Comparison of ENCODE assay signal across 12 mouse cellular contexts in genomic region chr11:118600168-118600567, GRCm38 (mm10).
A peak's percentile ranks its signal among the peaks of the same experiment; 100 is the strongest.
DNase-seq lines count a peak whose midpoint lies in the region; ATAC-seq and TF ChIP-seq lines count a peak whose summit lies in the region.
"Had no signal": no experiment of that assay in that cellular context is flagged by ENCODE, and none has a peak within 500 bp of the region (broad histone marks: within the 10 kb centered on the region; RNA-seq: fewer than 3 reads in every experiment).

No protein-coding gene starts in this region.

- DNase-seq in ZHBTc4 (ENCODE audit: low read depth, low spot score) = peak; percentile 19
- DNase-seq in cerebellum, postnatal 36 days = peak; percentile 66 to 77
- no peak for DNase-seq in limb, embryonic 10.5 days (ENCODE audit: low spot score)
- no peak for DNase-seq in thymus, postnatal 4 days
- DNase-seq in natural killer cell, adult 2 months (ENCODE audit: low spot score in 2 of 2) = no peak
- DNase-seq in heart, postnatal 25 days (ENCODE audit: low spot score) = no peak
- DNase-seq: kidney, postnatal 14 days had no signal

- H3K9ac ChIP-seq in midbrain, embryonic 12.5 days (replicated peaks) = no peak overlapping the region
- H3K9ac ChIP-seq: embryonic facial prominence, embryonic 12.5 days; liver, embryonic 14.5 days had no signal

- 0 out of 2 replicates have a peak overlapping the region, but pooled peaks have one; percentile 26 for H3K4me3 ChIP-seq in E14TG2a.4 (replicated peaks; ENCODE audit: low read length)
- no peak overlapping the region for H3K4me3 ChIP-seq in midbrain, embryonic 12.5 days
- no peak overlapping the region for H3K4me3 ChIP-seq in limb, embryonic 10.5 days
- H3K4me3 ChIP-seq: embryonic facial prominence, embryonic 12.5 days had no signal

- intact Hi-C loops in heart, postnatal 25 days (cut with DNase I) = no loop called here

- ATAC-seq in midbrain, embryonic 12.5 days (ENCODE audit: low FRiP score, low read depth) = peak; percentile 44; the same call in 1 of the 2 replicates
- ATAC-seq: CD4-positive, CD25-positive, alpha-beta regulatory T cell, adult 4 months had no signal

- 6% methylated on average over 9 of the region's 9 CpGs for WGBS in midbrain, embryonic 12.5 days
- WGBS in limb, embryonic 10.5 days = 3% methylated on average over 9 of the region's 9 CpGs

- H3K4me1 ChIP-seq in E14TG2a.4 (replicated peaks; ENCODE audit: low read depth, low read length) = peaks cover 32% of the 10 kb centered on the region
- H3K4me1 ChIP-seq in midbrain, embryonic 12.5 days = peaks cover 15% of the 10 kb centered on the region
- H3K4me1 ChIP-seq in limb, embryonic 10.5 days = peaks cover 7% of the 10 kb centered on the region; the same call in 1 of the 2 replicates
- H3K4me1 ChIP-seq: embryonic facial prominence, embryonic 12.5 days had no signal

- no peaks in the 10 kb centered on the region for H3K9me3 ChIP-seq in E14TG2a.4 (ENCODE audit: low read length)
- no peaks in the 10 kb centered on the region for H3K9me3 ChIP-seq in midbrain, embryonic 12.5 days
- no peaks in the 10 kb centered on the region for H3K9me3 ChIP-seq in limb, embryonic 10.5 days (replicated peaks)
- H3K9me3 ChIP-seq: embryonic facial prominence, embryonic 12.5 days had no signal

- H3K27ac ChIP-seq in midbrain, embryonic 12.5 days (replicated peaks) = peak overlapping the region; percentile 52
- H3K27ac ChIP-seq in limb, embryonic 10.5 days = no peak overlapping the region
- H3K27ac ChIP-seq: embryonic facial prominence, embryonic 12.5 days; liver, embryonic 14.5 days had no signal

- peak overlapping the region; percentile 30 for H3K4me2 ChIP-seq in midbrain, embryonic 12.5 days (replicated peaks)
- H3K4me2 ChIP-seq: embryonic facial prominence, embryonic 12.5 days had no signal

- no peaks in the 10 kb centered on the region for H3K36me3 ChIP-seq in E14TG2a.4 (ENCODE audit: insufficient read depth, low read length)
- no peaks in the 10 kb centered on the region for H3K36me3 ChIP-seq in midbrain, embryonic 12.5 days
- no peaks in the 10 kb centered on the region for H3K36me3 ChIP-seq in limb, embryonic 10.5 days
- H3K36me3 ChIP-seq: embryonic facial prominence, embryonic 12.5 days had no signal

- H3K27me3 ChIP-seq in E14TG2a.4 (ENCODE audit: insufficient read depth, low read length) = peaks cover 76% of the 10 kb centered on the region
- no peaks in the 10 kb centered on the region for H3K27me3 ChIP-seq in midbrain, embryonic 12.5 days
- peaks cover 34% of the 10 kb centered on the region for H3K27me3 ChIP-seq in limb, embryonic 10.5 days (ENCODE audit: low read depth, poor library complexity, severe bottlenecking)

- no peak for TF ChIP-seq CTCF in E14TG2a.4 (conservative IDR thresholded peaks at IDR 0.05; ENCODE audit: low read length)

Comparison
In these comparisons a context has a peak if more than half of its experiments do, and no peak if none do; other contexts are left out.
1. DNase-seq: peak in ZHBTc4 (single experiment) and cerebellum, postnatal 36 days (2 of 2); none in limb, embryonic 10.5 days (single experiment), thymus, postnatal 4 days (single experiment), natural killer cell, adult 2 months (0 of 2) and heart, postnatal 25 days (single experiment).